Mouse (Mus musculus) MEL (cell line): ENCODE data around the gene Gm5901. TPM values are rescaled to one million over a fixed set of nuclear protein-coding genes. Genes with fewer than 3 reads are reported as not detected.

Experiments used
- DNase-seq: peaks from one replicate; pipeline ENCODE4 v3.0.0; 2011; ENCODE audit warnings: low read depth, low spot score
- H3K27ac ChIP-seq: 2 replicates; pipeline ENCODE4 v1.5.1; 2012; ENCODE audit warnings: low read depth, mild to moderate bottlenecking, control low read depth, low read length, moderate library complexity; ENCODE audit not compliant: control insufficient read depth
- H3K27me3 ChIP-seq, 2 experiments: fragments of 150-350 bp in 1 of 2; sonication (generic) in 1 of 2; 2 replicates each; pipeline ENCODE4 v1.6.1; 2012; ENCODE audit warnings: low read length in 2 of 2, mild to moderate bottlenecking in 2 of 2, improper control_type of control experiment in 1 of 2, moderate library complexity in 1 of 2; ENCODE audit not compliant: insufficient read depth in 2 of 2, control insufficient read depth in 1 of 2
- H3K36me3 ChIP-seq, 2 experiments: 2 replicates each; pipeline ENCODE4 v1.6.1; 2012 to 2014; ENCODE audit warnings: low read length in 2 of 2, improper control_type of control experiment in 1 of 2, inconsistent platforms in 1 of 2, mild to moderate bottlenecking in 1 of 2; ENCODE audit not compliant: insufficient read depth in 2 of 2, control insufficient read depth in 1 of 2
- H3K4me1 ChIP-seq, 2 experiments: fragments of 150-350 bp in 1 of 2; sonication (generic) in 1 of 2; 2 replicates each; pipeline ENCODE4 v1.6.1; 2012; ENCODE audit warnings: low read length in 2 of 2, improper control_type of control experiment in 1 of 2, mild to moderate bottlenecking in 1 of 2; ENCODE audit not compliant: insufficient read depth in 2 of 2, control insufficient read depth in 1 of 2
- H3K4me3 ChIP-seq, 2 experiments: fragments of 150-350 bp in 1 of 2; sonication (generic) in 1 of 2; 2 replicates each; pipeline ENCODE4 v1.5.1; 2012; ENCODE audit warnings: low read depth in 2 of 2, low read length in 2 of 2, mild to moderate bottlenecking in 2 of 2, moderate library complexity in 2 of 2, control low read depth in 1 of 2, improper control_type of control experiment in 1 of 2; ENCODE audit not compliant: control insufficient read depth in 1 of 2, insufficient read depth in 1 of 2
- H3K79me2 ChIP-seq: 2 replicates; pipeline ENCODE4 v1.6.1; 2012; ENCODE audit warnings: mild to moderate bottlenecking, low read length, moderate library complexity; ENCODE audit not compliant: control insufficient read depth, poor library complexity, insufficient read depth
- H3K9ac ChIP-seq: 2 replicates; pipeline ENCODE4 v1.6.1; 2012; ENCODE audit warnings: low read depth, mild to moderate bottlenecking, control low read depth, low read length, moderate library complexity; ENCODE audit not compliant: control insufficient read depth, poor library complexity, severe bottlenecking
- H3K9me3 ChIP-seq: fragments of 150-350 bp; sonication (generic); replicated peaks from 2 replicates; pipeline ENCODE4 v1.6.1; 2012; ENCODE audit warnings: mild to moderate bottlenecking, low read length, improper control_type of control experiment, moderate library complexity; ENCODE audit not compliant: insufficient read depth
- CTCF ChIP-seq, 3 experiments: IDR thresholded peaks in 2 of 3; conservative IDR thresholded peaks in 1 of 3; 2 replicates each; pipeline ENCODE4 v1.5.1; 2011 to 2012; ENCODE audit warnings: low read length in 3 of 3, low read depth in 2 of 3, mild to moderate bottlenecking in 2 of 3, improper control_type of control experiment in 1 of 3, inconsistent platforms in 1 of 3, mixed read lengths in 1 of 3, moderate library complexity in 1 of 3; ENCODE audit not compliant: control insufficient read depth in 1 of 3, insufficient read depth in 1 of 3, poor library complexity in 1 of 3, severe bottlenecking in 1 of 3
- ELF1 ChIP-seq: IDR thresholded peaks from 2 replicates; pipeline ENCODE4 v1.6.1; 2014; ENCODE audit warnings: low read depth, mild to moderate bottlenecking, inconsistent platforms, low read length, improper control_type of control experiment, moderate library complexity
- GABPA ChIP-seq: IDR thresholded peaks from 2 replicates; pipeline ENCODE4 v1.6.1; 2012; ENCODE audit warnings: low read depth, mild to moderate bottlenecking, inconsistent platforms, low read length, improper control_type of control experiment, moderate library complexity
- GATA1 ChIP-seq: IDR thresholded peaks from 2 replicates; pipeline ENCODE4 v1.6.1; 2011; ENCODE audit warnings: low read depth, low read length, improper control_type of control experiment
- HCFC1 ChIP-seq: IDR thresholded peaks from 2 replicates; pipeline ENCODE4 v1.6.1; 2012; ENCODE audit warnings: low read depth, mild to moderate bottlenecking, inconsistent platforms, low read length, improper control_type of control experiment, moderate library complexity
- KAT2A ChIP-seq: conservative IDR thresholded peaks from 2 replicates; pipeline ENCODE4 v1.6.1; 2012; ENCODE audit warnings: low read depth, low read length, improper control_type of control experiment, inconsistent platforms
- MAFK ChIP-seq: IDR thresholded peaks from 2 replicates; pipeline ENCODE4 v1.6.1; 2011; ENCODE audit warnings: low read depth, mild to moderate bottlenecking, low read length, improper control_type of control experiment, borderline replicate concordance
- MAX ChIP-seq: IDR thresholded peaks from 2 replicates; pipeline ENCODE4 v1.6.1; 2011; ENCODE audit warnings: low read length, improper control_type of control experiment
- MAZ ChIP-seq: IDR thresholded peaks from 2 replicates; pipeline ENCODE4 v1.6.1; 2012; ENCODE audit warnings: low read depth, mild to moderate bottlenecking, inconsistent platforms, low read length, improper control_type of control experiment
- MEF2A ChIP-seq: IDR thresholded peaks from 2 replicates; pipeline ENCODE4 v1.6.1; 2014; ENCODE audit warnings: low read depth, mild to moderate bottlenecking, inconsistent platforms, low read length, improper control_type of control experiment; ENCODE audit not compliant: poor library complexity, insufficient replicate concordance, severe bottlenecking; ENCODE audit errors: extremely low read depth
- MXI1 ChIP-seq: IDR thresholded peaks from 2 replicates; pipeline ENCODE4 v1.6.1; 2011; ENCODE audit warnings: mild to moderate bottlenecking, low read depth, low read length, improper control_type of control experiment
- NRF1 ChIP-seq: IDR thresholded peaks from 2 replicates; pipeline ENCODE4 v1.6.1; 2014; ENCODE audit warnings: low read depth, mild to moderate bottlenecking, inconsistent platforms, low read length, improper control_type of control experiment, moderate library complexity; ENCODE audit not compliant: poor library complexity, insufficient read depth, severe bottlenecking
- POLR2A ChIP-seq, 2 experiments: IDR thresholded peaks; 2 replicates each; pipeline ENCODE4 v1.6.1; 2011 to 2012; ENCODE audit warnings: low read length in 2 of 2, mild to moderate bottlenecking in 2 of 2, control low read depth in 1 of 2, improper control_type of control experiment in 1 of 2, low read depth in 1 of 2, moderate library complexity in 1 of 2; ENCODE audit not compliant: control insufficient read depth in 1 of 2, insufficient read depth in 1 of 2, poor library complexity in 1 of 2
- SIN3A ChIP-seq: IDR thresholded peaks from 2 replicates; pipeline ENCODE4 v1.6.1; 2012; ENCODE audit warnings: low read length, improper control_type of control experiment, inconsistent platforms
- SMC3 ChIP-seq: IDR thresholded peaks from 2 replicates; pipeline ENCODE4 v1.6.1; 2011; ENCODE audit warnings: low read depth, low read length, improper control_type of control experiment
- TBP ChIP-seq: IDR thresholded peaks from 2 replicates; pipeline ENCODE4 v1.8.0; 2011; ENCODE audit warnings: low read depth, low read length, improper control_type of control experiment
- ZNF384 ChIP-seq: IDR thresholded peaks from 2 replicates; pipeline ENCODE4 v1.6.1; 2012; ENCODE audit warnings: low read depth, mild to moderate bottlenecking, inconsistent platforms, low read length, improper control_type of control experiment
- polyA plus RNA-seq, 2 experiments: library from polyadenylated mRNA; stranded (reverse) in 1 of 2; unstranded in 1 of 2; fragments of >175 nt in 1 of 2; fragments of >200 nt in 1 of 2; gene quantifications; 2 replicates each; pipeline versions ENCODE4 v1.2.1 to v1.2.4; 2012; ENCODE audit warnings: low replicate concordance in 2 of 2, low read depth in 1 of 2; ENCODE audit not compliant: insufficient read length in 2 of 2, insufficient read depth in 1 of 2, missing spikeins in 1 of 2
- total RNA-seq: library from RNA; depleted of rRNA; stranded (reverse); fragments of 300-350 nt; gene quantifications from 2 replicates; pipeline ENCODE4 v1.2.3, GENCODE M21; 2012

The Gm5901 gene
- total and polyA plus RNA-seq, 3 experiments: 0.31 to 1.7 TPM; not detected in 1

GRCm38 (mm10) chr7:105399058-105399934, 24.5 kb downstream of the Gm5901 start (continued):
- TF ChIP-seq CTCF (IDR thresholded peaks at IDR 0.05 in 2 of 3, conservative IDR thresholded peaks at IDR 0.05 in 1 of 3; ENCODE audit: control insufficient read depth in 1 of 3, insufficient read depth in 1 of 3, low read depth in 2 of 3, low read length in 3 of 3, poor library complexity in 1 of 3, severe bottlenecking in 1 of 3): no peak
- 0 out of 2 replicates have a peak, but pooled peaks have one; percentile 55 for TF ChIP-seq GATA1
- TF ChIP-seq GABPA: no peak
- no peak; the same call in 1 of the 2 replicates for TF ChIP-seq MAZ

- DNase-seq: peak; percentile 98
- H3K27ac ChIP-seq: peak within 1 kb of the TSS; percentile 58
- TF ChIP-seq SMC3 (no peak), GATA1 (no peak), MEF2A (no peak), MAX (peak; percentile 37; the same call in 1 of the 2 replicates), SIN3A (0 out of 2 replicates have a peak, but pooled peaks have one; percentile 61), KAT2A (no peak), ELF1 (peak; percentile 48; the same call in 1 of the 2 replicates), POLR2A (IDR thresholded peaks at IDR 0.05; ENCODE audit: control insufficient read depth in 1 of 2, insufficient read depth in 1 of 2, low read depth in 1 of 2, low read length in 2 of 2, poor library complexity in 1 of 2) (peak in 1 of 2 experiments; percentile 20; a peak in 1 of 4 replicates), MAZ (peak; percentile 92; the same call in 1 of the 2 replicates), MXI1 (peak; percentile 85), NRF1 (peak; percentile 66), HCFC1 (peak; percentile 73)
- TF ChIP-seq, all 39 proteins: peak for 8
- Histone ChIP-seq H3K9me3 (no peaks in the 10 kb centered on the region), H3K9ac (peak within 1 kb of the TSS; percentile 78), H3K79me2 (no peaks in the 10 kb centered on the region; the same call in 1 of the 2 replicates), H3K36me3 (peaks cover 0 to 23% of the 10 kb centered on the region in 2 experiments; a peak in 2 of 4 replicates), H3K27me3 (no peaks in the 10 kb centered on the region), H3K4me1 (peaks cover 0 to 11% of the 10 kb centered on the region in 2 experiments; a peak in 2 of 4 replicates), H3K4me3 (peak within 1 kb of the TSS; percentile 77 to 88)
Observed at GRCm38 (mm10) chr7:105399935-105400624, 25.2 kb downstream of the Gm5901 start, which contains the start of gene Fam160a2. TSS of gene Fam160a2 (minus strand) at chr7:105400054.

- no peak within 1 kb of the TSS for H3K27ac ChIP-seq
- DNase-seq: no peak
- no peaks in the 10 kb centered on the region; the same call in 1 of the 2 replicates for H3K79me2 ChIP-seq
- no peak for TF ChIP-seq ZNF384
- no peak for TF ChIP-seq MAFK
- no peak for TF ChIP-seq MEF2A
- no peak for TF ChIP-seq TBP
- no peak for TF ChIP-seq NRF1
- TF ChIP-seq, all 39 proteins: peak for 0
- Histone ChIP-seq H3K4me1 (no peaks in the 10 kb centered on the region), H3K9me3 (no peaks in the 10 kb centered on the region), H3K9ac (no peak within 1 kb of the TSS), H3K4me3 (no peak within 1 kb of the TSS), H3K36me3 (no peaks in the 10 kb centered on the region), H3K27me3 (no peaks in the 10 kb centered on the region; a peak in 1 of 4 replicates)
Observed at GRCm38 (mm10) chr7:105404268-105404667, 29.4 kb downstream of the Gm5901 start, which contains the start of gene Cnga4. TSS of gene Cnga4 (plus strand) at chr7:105404568.
